ENCODE assay signal across 35 mouse cellular contexts in the genomic region with DNA sequence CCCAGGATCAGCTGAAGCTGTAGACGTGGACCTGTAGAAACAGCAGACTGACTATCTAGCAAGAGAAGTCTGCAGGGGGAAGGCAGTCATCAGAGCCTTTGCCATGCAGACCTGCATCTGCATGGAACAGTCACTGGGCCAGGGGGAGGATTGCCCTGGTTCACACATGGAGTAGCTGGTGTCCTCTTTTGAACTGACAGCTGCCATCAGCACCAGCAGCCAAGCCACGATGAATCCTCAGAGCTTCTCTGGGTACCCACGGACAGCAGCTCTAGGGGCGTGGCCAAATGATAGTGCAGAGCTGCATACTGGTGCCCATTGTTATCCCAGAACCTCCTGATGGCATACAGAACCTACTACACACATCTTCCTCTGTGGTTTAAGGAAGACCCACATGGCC.
"Had no signal": no experiment of that assay in that cellular context is flagged by ENCODE, and none has a peak within 500 bp of the region (broad histone marks: within the 10 kb centered on the region; RNA-seq: fewer than 3 reads in every experiment).

No protein-coding gene starts in this region.

- H3K27ac ChIP-seq: hindbrain, embryonic 10.5 days; hindbrain, embryonic 12.5 days; hindbrain, embryonic 13.5 days; hindbrain, embryonic 14.5 days; hindbrain, embryonic 15.5 days; hindbrain, postnatal 0 days; intestine, embryonic 15.5 days; kidney, embryonic 15.5 days; kidney, postnatal 0 days; layer of hippocampus, adult 2 months; left cerebral cortex, adult 2 months had no signal

- H3K36me3 ChIP-seq: heart, embryonic 10.5 days; heart, embryonic 12.5 days; heart, embryonic 13.5 days; heart, embryonic 15.5 days; hindbrain, embryonic 10.5 days; hindbrain, embryonic 12.5 days; hindbrain, embryonic 13.5 days; hindbrain, embryonic 15.5 days; intestine, embryonic 15.5 days; kidney, embryonic 15.5 days had no signal

- ATAC-seq: hindbrain, embryonic 16.5 days; hindbrain, postnatal 0 days; inflammation-experienced regulatory T-cells, adult 6 months; intestine, embryonic 15.5 days; intestine, embryonic 16.5 days; intestine, postnatal 0 days had no signal

- H3K4me1 ChIP-seq: hindbrain, embryonic 13.5 days; hindbrain, embryonic 15.5 days had no signal

- H3K4me3 ChIP-seq: heart, embryonic 10.5 days; heart, embryonic 12.5 days; heart, embryonic 13.5 days; heart, embryonic 15.5 days; hindbrain, embryonic 10.5 days; hindbrain, embryonic 12.5 days; hindbrain, embryonic 13.5 days; hindbrain, embryonic 15.5 days; intestine, embryonic 15.5 days; kidney, embryonic 15.5 days; layer of hippocampus, adult 2 months; left cerebral cortex, adult 2 months had no signal

- DNase-seq: heart, postnatal 10 days; heart, postnatal 36 days; heart, postnatal 4 days; kidney, adult 11 months; kidney, adult 18-20 months; kidney, adult 2 months; kidney, adult 8-10 months; kidney, adult 9 months; kidney, postnatal 10 days; kidney, postnatal 14 days; kidney, postnatal 25 days; kidney, postnatal 36 days; kidney, postnatal 4 days; layer of hippocampus, adult 9-11 months; layer of hippocampus, postnatal 36 days had no signal

- H3K9me3 ChIP-seq: heart, embryonic 10.5 days; heart, embryonic 12.5 days; heart, embryonic 13.5 days; heart, embryonic 15.5 days; hindbrain, embryonic 10.5 days; hindbrain, embryonic 12.5 days; hindbrain, embryonic 13.5 days; hindbrain, embryonic 15.5 days; intestine, embryonic 15.5 days; kidney, embryonic 15.5 days had no signal

- H3K4me2 ChIP-seq: heart, embryonic 11.5 days; heart, embryonic 12.5 days; heart, embryonic 13.5 days; heart, embryonic 15.5 days; hindbrain, embryonic 12.5 days; hindbrain, embryonic 13.5 days; hindbrain, embryonic 14.5 days; hindbrain, embryonic 15.5 days; intestine, embryonic 15.5 days; kidney, embryonic 15.5 days had no signal

- H3K27me3 ChIP-seq: heart, embryonic 12.5 days; heart, embryonic 13.5 days; heart, embryonic 15.5 days; hindbrain, embryonic 12.5 days; hindbrain, embryonic 15.5 days; intestine, embryonic 15.5 days; kidney, embryonic 15.5 days had no signal
